Mouse (Mus musculus): Measurements from ENCODE around the gene Pnpla1. TPM values are rescaled to one million over a fixed set of nuclear protein-coding genes. Genes with fewer than 3 reads are reported as not detected.

Pnpla1 gene
- polyA plus RNA-seq, 1 experiment, result not detected

DNA sequence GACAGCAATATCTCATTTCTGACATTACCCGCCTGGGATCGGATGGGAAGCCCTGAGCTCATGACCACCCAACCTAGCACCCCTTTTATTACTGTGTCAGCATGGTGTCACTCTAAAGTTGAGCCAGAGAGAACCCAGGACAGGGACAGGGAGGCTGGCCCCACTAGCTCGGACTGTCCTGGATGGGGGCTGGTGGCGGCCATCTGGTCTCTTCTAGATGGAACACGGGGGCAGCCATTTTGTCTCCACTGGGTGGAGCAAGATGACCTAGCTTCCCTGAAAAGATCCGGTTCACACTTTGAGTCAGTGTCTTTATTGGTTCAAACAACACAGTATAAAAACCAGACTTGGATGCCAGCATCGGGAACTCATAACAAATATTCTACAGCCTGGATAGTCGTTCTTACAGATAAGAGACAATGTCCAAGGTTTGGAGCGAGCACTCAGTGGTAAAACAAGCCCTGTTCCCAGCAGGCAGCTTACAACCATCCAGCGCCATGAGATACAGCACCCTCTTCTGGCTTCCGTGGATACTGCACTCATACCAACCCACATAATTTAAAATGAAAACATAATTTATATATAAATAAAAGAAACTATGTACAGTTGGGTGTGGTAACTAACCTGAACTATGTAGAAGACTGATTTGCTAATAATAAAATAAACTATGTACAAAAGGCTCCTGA lies 38.0 kb downstream of the Pnpla1 start:
- no peak overlapping the region for H3K4me3 ChIP-seq (ENCODE audit: insufficient read depth, low read length)
- no peak overlapping the region for H3K27ac ChIP-seq (ENCODE audit: insufficient read depth, low read length)
- TF ChIP-seq CTCF (IDR thresholded peaks at IDR 0.05; ENCODE audit: borderline replicate concordance, insufficient read depth, low read length) (no peak), POLR2A (IDR thresholded peaks at IDR 0.05; ENCODE audit: low read depth, low read length) (no peak)
- no peaks in the 10 kb centered on the region for H3K4me1 ChIP-seq (ENCODE audit: control insufficient read depth, insufficient read depth, low read length)

DNA sequence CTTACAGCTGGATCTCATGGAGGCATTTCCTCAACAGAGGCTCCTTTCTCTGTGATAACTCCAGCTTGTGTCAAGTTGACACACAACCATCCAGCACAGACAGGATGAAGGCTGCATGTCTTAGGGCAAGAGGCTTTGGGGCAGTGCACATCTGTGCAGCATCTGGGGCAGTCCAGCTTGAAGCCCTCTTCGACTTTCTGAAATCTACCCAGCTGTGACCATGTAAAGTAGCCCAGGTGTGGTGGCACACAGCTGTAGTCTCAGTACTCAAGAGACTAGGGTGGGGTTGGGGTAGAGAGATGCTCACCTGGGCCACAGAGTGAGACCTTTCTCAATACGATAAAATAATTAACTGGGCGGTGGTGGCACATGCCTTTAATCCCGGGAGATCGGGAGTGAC lies 39.6 kb downstream of the Pnpla1 start:
- Histone ChIP-seq H3K27ac (ENCODE audit: insufficient read depth, low read length) (no peak overlapping the region), H3K4me1 (ENCODE audit: control insufficient read depth, insufficient read depth, low read length) (no peaks in the 10 kb centered on the region), H3K4me3 (ENCODE audit: insufficient read depth, low read length) (no peak overlapping the region)
- TF ChIP-seq CTCF (IDR thresholded peaks at IDR 0.05; ENCODE audit: borderline replicate concordance, insufficient read depth, low read length), result no peak
- TF ChIP-seq POLR2A (IDR thresholded peaks at IDR 0.05; ENCODE audit: low read depth, low read length), result no peak

DNA sequence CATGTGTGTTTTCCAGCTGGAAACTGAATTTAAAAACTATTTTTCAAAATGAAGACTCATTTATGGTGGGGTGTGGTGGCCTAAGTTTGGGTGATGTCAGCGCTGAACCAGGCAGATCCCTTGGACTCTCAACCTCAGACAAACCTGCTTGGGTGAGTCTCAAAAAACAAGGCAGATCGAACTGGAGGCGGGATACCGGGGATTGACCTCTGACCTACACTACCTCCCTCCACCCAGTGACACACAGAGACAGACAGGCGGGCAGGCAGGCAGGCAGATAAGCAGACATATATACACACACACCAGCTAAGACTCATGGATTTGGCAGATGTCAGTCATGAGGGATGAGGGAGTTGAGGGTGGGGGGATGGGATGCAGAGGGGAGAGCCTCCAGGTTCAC lies 40.0 kb downstream of the Pnpla1 start:
- Histone ChIP-seq H3K4me1 (ENCODE audit: control insufficient read depth, insufficient read depth, low read length) (no peaks in the 10 kb centered on the region), H3K4me3 (ENCODE audit: insufficient read depth, low read length) (no peak overlapping the region), H3K27ac (ENCODE audit: insufficient read depth, low read length) (no peak overlapping the region)
- TF ChIP-seq POLR2A (IDR thresholded peaks at IDR 0.05; ENCODE audit: low read depth, low read length), result no peak

DNA sequence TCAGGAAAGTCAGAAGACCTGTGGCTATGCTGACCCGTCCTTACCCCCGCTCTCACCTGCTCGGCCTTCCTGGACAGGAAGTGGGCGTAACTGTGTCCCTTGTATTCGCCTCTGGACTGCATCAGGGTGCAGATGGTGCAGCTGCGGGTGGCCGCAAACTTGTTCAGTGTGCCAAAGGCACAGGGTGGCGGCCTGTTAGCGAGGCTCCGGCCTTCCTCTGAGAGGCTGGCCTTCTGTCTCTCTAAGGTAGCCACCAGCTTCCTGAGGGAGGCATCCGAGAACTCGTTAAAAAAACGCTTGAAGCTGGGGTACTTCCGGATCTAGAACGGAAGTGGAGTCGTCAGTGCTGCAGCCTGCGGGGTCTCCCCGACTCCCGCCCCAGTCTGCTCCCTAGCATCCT lies 41.2 kb downstream of the Pnpla1 start:
- Histone ChIP-seq H3K27ac (ENCODE audit: insufficient read depth, low read length) (no peak overlapping the region), H3K4me3 (ENCODE audit: insufficient read depth, low read length) (no peak overlapping the region), H3K4me1 (ENCODE audit: control insufficient read depth, insufficient read depth, low read length) (no peaks in the 10 kb centered on the region)
- TF ChIP-seq POLR2A (IDR thresholded peaks at IDR 0.05; ENCODE audit: low read depth, low read length) (no peak), CTCF (IDR thresholded peaks at IDR 0.05; ENCODE audit: borderline replicate concordance, insufficient read depth, low read length) (no peak)

DNA sequence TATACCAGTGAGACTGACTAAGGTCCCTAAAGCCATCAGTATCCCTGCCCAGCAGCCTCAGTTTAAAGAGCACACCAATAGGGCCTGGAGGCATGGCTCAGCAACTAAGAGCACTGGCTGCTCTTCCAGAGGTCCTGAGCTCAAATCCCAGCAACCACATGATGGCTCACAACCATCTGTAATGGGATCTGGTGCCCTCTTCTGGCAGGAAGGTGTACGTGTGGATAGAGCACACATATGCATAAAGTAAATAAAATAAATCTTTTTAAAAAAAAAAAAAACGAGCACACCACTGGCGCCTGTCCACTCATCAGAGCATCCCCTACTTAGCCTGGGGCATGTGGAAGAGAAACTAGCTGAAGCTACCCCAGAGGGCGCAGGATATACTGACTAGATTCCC lies 43.3 kb downstream of the Pnpla1 start:
- no peak overlapping the region for H3K27ac ChIP-seq (ENCODE audit: insufficient read depth, low read length)
- TF ChIP-seq CTCF (IDR thresholded peaks at IDR 0.05; ENCODE audit: borderline replicate concordance, insufficient read depth, low read length), result no peak
- no peak for TF ChIP-seq POLR2A (IDR thresholded peaks at IDR 0.05; ENCODE audit: low read depth, low read length)
- no peaks in the 10 kb centered on the region for H3K4me1 ChIP-seq (ENCODE audit: control insufficient read depth, insufficient read depth, low read length)

DNA sequence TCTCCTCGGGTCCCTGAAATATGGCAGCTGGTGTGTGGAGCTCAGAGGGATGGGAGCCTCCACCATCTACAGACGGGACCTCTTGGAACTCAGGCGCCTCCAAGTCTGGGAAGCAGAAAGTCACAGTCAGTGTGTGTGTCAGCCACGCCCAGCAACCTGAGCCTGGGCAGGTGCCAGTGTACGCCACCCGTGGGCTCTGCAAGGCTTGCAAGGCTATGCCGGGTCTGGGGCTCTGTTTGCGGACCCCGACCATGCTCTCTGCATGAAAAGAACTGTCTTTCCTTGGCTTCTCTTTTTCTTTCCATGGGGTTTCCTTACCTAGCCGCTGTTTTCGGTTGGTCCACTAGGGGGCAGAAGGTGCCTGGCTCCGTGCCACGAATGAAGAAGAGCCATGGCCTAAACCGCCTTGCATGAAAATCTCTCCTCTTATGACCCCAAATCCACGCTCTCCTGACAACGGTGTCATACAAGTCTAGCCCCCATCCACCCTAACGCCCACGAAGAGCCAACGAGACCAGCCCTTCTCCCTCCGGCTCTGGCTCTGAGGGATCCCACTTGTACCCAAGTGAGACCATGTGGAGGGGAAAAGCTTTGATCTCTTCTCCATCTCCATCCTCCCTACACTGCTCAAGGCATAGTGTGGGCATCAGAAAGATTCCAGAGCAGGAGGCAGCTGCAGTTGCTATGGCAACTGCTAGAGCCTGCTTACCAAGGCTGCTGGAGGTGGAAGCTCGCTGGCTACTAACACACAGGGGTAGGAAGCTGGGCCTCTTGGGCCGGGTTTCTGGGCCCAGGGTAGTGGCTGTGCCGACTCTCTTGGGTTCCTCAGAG lies 46.5 kb downstream of the Pnpla1 start:
- H3K4me1 ChIP-seq (ENCODE audit: control insufficient read depth, insufficient read depth, low read length), result no peaks in the 10 kb centered on the region
- TF ChIP-seq POLR2A (IDR thresholded peaks at IDR 0.05; ENCODE audit: low read depth, low read length) (no peak), CTCF (IDR thresholded peaks at IDR 0.05; ENCODE audit: borderline replicate concordance, insufficient read depth, low read length) (peak; percentile 48; the same call in 1 of the 2 replicates)
- no peak overlapping the region for H3K4me3 ChIP-seq (ENCODE audit: insufficient read depth, low read length)
- H3K27ac ChIP-seq (ENCODE audit: insufficient read depth, low read length), result no peak overlapping the region

More for the DNA sequence above, 43.3 kb downstream of the Pnpla1 start:
- H3K4me3 ChIP-seq (ENCODE audit: insufficient read depth, low read length), result no peak overlapping the region

DNA sequence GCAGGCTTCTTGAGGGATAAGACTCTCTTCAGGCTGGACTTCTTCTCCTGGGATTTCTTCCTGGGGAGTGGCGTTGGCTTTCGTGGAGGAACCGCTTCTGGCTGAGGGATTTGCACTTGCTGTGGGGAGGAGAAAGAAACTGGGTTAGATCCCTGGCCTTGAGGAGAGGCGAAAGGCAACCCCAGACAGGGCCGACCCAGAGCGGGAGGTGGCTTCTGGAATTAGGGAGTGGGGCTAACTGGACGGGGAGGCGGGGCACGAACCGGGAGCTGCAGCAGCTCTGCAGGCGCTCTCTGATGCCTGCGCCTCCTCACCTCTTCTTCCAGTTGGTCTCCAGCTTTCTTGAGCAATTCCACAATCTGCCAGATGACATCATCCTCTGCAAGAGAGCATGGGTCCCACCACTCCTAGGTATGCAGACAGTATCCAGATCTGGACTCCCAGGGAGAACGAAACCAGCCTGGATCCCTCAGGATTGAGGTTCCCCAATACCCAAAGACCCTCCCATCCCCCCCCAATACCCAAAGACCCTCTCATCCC lies 47.2 kb downstream of the Pnpla1 start:
- TF ChIP-seq CTCF (IDR thresholded peaks at IDR 0.05; ENCODE audit: borderline replicate concordance, insufficient read depth, low read length) (no peak), POLR2A (IDR thresholded peaks at IDR 0.05; ENCODE audit: low read depth, low read length) (no peak)
- Histone ChIP-seq H3K4me3 (ENCODE audit: insufficient read depth, low read length) (no peak overlapping the region), H3K27ac (ENCODE audit: insufficient read depth, low read length) (no peak overlapping the region), H3K4me1 (ENCODE audit: control insufficient read depth, insufficient read depth, low read length) (no peaks in the 10 kb centered on the region)

DNA sequence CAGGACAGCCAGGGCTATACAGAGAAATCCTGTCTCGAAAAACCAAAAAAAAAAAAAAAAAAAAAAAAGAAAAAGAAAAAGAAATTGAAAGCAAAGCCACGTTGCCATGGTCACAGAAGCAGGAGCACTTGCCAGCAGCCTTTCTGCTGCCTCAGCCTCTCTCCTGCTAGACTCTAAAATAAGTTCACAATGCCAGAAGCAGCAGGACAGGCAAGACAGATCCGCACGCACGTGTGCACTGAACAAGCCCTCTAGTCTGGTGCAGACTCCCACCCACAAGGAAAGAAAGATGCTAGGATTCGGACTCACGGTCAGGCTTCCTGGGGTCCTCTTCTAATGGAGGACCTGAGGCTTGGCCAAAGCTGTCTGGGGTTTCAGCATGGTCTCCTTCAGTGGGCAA lies 49.7 kb downstream of the Pnpla1 start:
- no peak overlapping the region for H3K4me3 ChIP-seq (ENCODE audit: insufficient read depth, low read length)

DNA sequence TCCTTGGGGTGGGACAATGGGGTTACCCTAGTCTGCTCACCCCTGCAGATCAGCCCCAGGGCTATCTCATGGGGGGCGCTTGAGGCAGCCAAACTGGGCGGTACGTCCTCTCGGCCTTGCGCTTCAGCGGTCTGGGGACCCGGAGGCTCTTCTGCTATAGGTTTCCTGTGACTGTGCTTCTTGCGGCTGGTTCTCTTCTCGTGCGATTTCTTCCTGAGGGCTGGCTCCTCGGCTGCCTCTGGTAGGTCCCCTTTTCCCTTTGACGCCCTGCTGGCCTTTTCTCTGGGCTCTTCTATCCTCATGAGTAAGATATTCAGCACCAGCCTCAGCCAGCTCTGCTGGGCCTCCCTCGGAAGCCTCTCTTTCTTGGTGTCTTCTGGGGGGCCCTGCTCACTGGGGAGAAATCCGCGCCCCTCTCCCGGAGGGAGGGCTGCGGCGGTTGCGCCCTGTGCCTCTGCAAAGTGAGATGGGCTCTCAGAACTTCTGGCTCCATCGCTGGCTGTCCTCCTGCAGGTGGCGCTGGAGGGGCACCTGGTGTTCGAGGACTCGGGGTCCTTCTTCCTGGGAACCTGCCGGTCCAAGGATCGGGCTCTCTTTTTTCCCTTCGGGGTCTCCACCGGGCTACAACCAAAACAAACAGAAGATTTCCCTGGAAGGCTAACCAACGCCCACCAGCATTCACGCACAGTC lies 51.2 kb downstream of the Pnpla1 start:
- no peaks in the 10 kb centered on the region; the same call in 1 of the 2 replicates for H3K4me1 ChIP-seq (ENCODE audit: control insufficient read depth, insufficient read depth, low read length)
- no peak overlapping the region for H3K4me3 ChIP-seq (ENCODE audit: insufficient read depth, low read length)
- H3K27ac ChIP-seq (ENCODE audit: insufficient read depth, low read length), result no peak overlapping the region
- TF ChIP-seq POLR2A (IDR thresholded peaks at IDR 0.05; ENCODE audit: low read depth, low read length) (no peak), CTCF (IDR thresholded peaks at IDR 0.05; ENCODE audit: borderline replicate concordance, insufficient read depth, low read length) (peak; percentile 47; the same call in 1 of the 2 replicates)

More for the DNA sequence above, 49.7 kb downstream of the Pnpla1 start:
- Histone ChIP-seq H3K4me1 (ENCODE audit: control insufficient read depth, insufficient read depth, low read length) (no peaks in the 10 kb centered on the region; the same call in 1 of the 2 replicates), H3K27ac (ENCODE audit: insufficient read depth, low read length) (no peak overlapping the region)
- TF ChIP-seq POLR2A (IDR thresholded peaks at IDR 0.05; ENCODE audit: low read depth, low read length) (no peak), CTCF (IDR thresholded peaks at IDR 0.05; ENCODE audit: borderline replicate concordance, insufficient read depth, low read length) (no peak)

Data from embryonic fibroblast, embryonic 13.5 days (primary cell).